Mouse (Mus musculus): ENCODE measurements around the gene Eml3.

- TF ChIP-seq CTCF (IDR thresholded peaks at IDR 0.05; ENCODE audit: borderline replicate concordance, insufficient read depth, low read depth, low read length) (no peak), POLR2A (IDR thresholded peaks at IDR 0.05; ENCODE audit: borderline replicate concordance, insufficient read depth, low read length) (no peak)
Measured at GRCm38 (mm10) chr19:8984255-8984868, 55.0 kb downstream of the Eml3 start.

Measured in cerebellum, adult 2 months (tissue).